Mouse (Mus musculus) liver, embryonic 14.5 days (tissue): ENCODE measurements around the gene Pbrm1. TPM values are rescaled to one million over a fixed set of nuclear protein-coding genes. Genes with fewer than 3 reads are reported as not detected.

ENCODE experiments used
- ATAC-seq: fragments of 200-750 bp; cut with Nextera tagmentation; 2 replicates; pipeline ENCODE4 v1.8.0; 2017; ENCODE audit warnings: moderate number of reproducible peaks, mild to moderate bottlenecking, moderate library complexity; ENCODE audit not compliant: insufficient read depth
- DNase-seq, 3 experiments: peaks; one replicate each; pipeline ENCODE4 v3.0.0-alpha.2; 2012 to 2013; ENCODE audit warnings: low read depth in 3 of 3, low spot score in 3 of 3
- H3K27ac ChIP-seq: fragments of 300-500 bp; sonication (generic); 2 replicates; pipeline ENCODE4 v1.5.1; 2014; ENCODE audit warnings: moderate library complexity, mild to moderate bottlenecking, control low read depth, inconsistent platforms
- H3K27me3 ChIP-seq: fragments of 300-500 bp; sonication (generic); 2 replicates; pipeline ENCODE4 v1.6.1; 2014; ENCODE audit warnings: mild to moderate bottlenecking, low read length, moderate library complexity; ENCODE audit not compliant: control insufficient read depth, insufficient read depth
- H3K36me3 ChIP-seq: fragments of 300-500 bp; sonication (generic); replicated peaks from 2 replicates; pipeline ENCODE4 v1.6.1; 2014; ENCODE audit warnings: low read depth; ENCODE audit not compliant: control insufficient read depth, insufficient read depth
- H3K4me1 ChIP-seq, 2 experiments: fragments of 200-500 bp in 1 of 2; fragments of 300-500 bp in 1 of 2; sonication (generic) in 1 of 2; replicated peaks; 2 replicates each; pipeline ENCODE4 v1.6.1; 2012 to 2014; ENCODE audit warnings: antibody characterized with exemption in 1 of 2, inconsistent platforms in 1 of 2, low read length in 1 of 2; ENCODE audit not compliant: control insufficient read depth in 2 of 2, insufficient read depth in 2 of 2
- H3K4me2 ChIP-seq: fragments of 300-500 bp; sonication (generic); 2 replicates; pipeline ENCODE4 v1.6.1; 2014; ENCODE audit warnings: low read depth, mild to moderate bottlenecking, control low read depth, moderate library complexity
- H3K4me3 ChIP-seq, 2 experiments: fragments of 200-500 bp in 1 of 2; fragments of 300-500 bp in 1 of 2; sonication (generic) in 1 of 2; 2 replicates each; pipeline ENCODE4 v1.5.1; 2012 to 2014; ENCODE audit warnings: low read depth in 2 of 2, low read length in 2 of 2, mild to moderate bottlenecking in 2 of 2, control low read depth in 1 of 2, inconsistent platforms in 1 of 2, moderate library complexity in 1 of 2; ENCODE audit not compliant: insufficient read depth in 1 of 2
- H3K9ac ChIP-seq: fragments of 300-500 bp; sonication (generic); replicated peaks from 2 replicates; pipeline ENCODE4 v1.6.1; 2014; ENCODE audit warnings: mild to moderate bottlenecking, control low read depth, moderate library complexity
- H3K9me3 ChIP-seq: fragments of 300-500 bp; sonication (generic); 2 replicates; pipeline ENCODE4 v1.6.1; 2016; ENCODE audit warnings: low read length, mixed read lengths; ENCODE audit not compliant: control insufficient read depth
- CTCF ChIP-seq: IDR thresholded peaks from 2 replicates; pipeline ENCODE4 v1.5.1; 2016; ENCODE audit warnings: antibody characterized with exemption, low read depth, control low read depth
- EP300 ChIP-seq: IDR thresholded peaks from 2 replicates; pipeline ENCODE4 v1.6.1; 2016; ENCODE audit warnings: antibody characterized with exemption, low read depth
- WGBS: fragments of 180-500 bp; shearing (Covaris S2); extraction: QIAGEN DNeasy Blood & Tissue Kit; methylation state at CpG from one replicate; pipeline ENCODE4 v1.1.7; 2014; ENCODE audit not compliant: insufficient replicate concordance; 5-methylcytosine and 5-hydroxymethylcytosine counted together
- polyA plus RNA-seq, 2 experiments: library from polyadenylated mRNA; depleted of rRNA in 1 of 2; stranded (reverse) in 1 of 2; unstranded in 1 of 2; fragments of >200 nt; fragmentation: Nextera tagmentation in 1 of 2; extraction: Ambion mirVana in 1 of 2; gene quantifications; 2 replicates each; pipeline versions ENCODE4 v1.2.1 to v1.2.3; 2012 to 2014

Pbrm1 gene
- polyA plus RNA-seq, 2 experiments: 10.3 to 35.3 TPM

- no peak for DNase-seq
- WGBS: 47% methylated on average over 12 of the region's 12 CpGs
- Histone ChIP-seq H3K9ac (no peak overlapping the region), H3K36me3 (peaks cover 37% of the 10 kb centered on the region), H3K27ac (no peak overlapping the region), H3K4me3 (no peak overlapping the region), H3K4me2 (no peak overlapping the region), H3K27me3 (no peaks in the 10 kb centered on the region), H3K4me1 (no peaks in the 10 kb centered on the region), H3K9me3 (no peaks in the 10 kb centered on the region)
- no peak for ATAC-seq
- no peak for TF ChIP-seq CTCF
- TF ChIP-seq EP300: no peak
Observed at GRCm38 (mm10) chr14:31139666-31140065, 120.7 kb downstream of the Pbrm1 start.

DNA sequence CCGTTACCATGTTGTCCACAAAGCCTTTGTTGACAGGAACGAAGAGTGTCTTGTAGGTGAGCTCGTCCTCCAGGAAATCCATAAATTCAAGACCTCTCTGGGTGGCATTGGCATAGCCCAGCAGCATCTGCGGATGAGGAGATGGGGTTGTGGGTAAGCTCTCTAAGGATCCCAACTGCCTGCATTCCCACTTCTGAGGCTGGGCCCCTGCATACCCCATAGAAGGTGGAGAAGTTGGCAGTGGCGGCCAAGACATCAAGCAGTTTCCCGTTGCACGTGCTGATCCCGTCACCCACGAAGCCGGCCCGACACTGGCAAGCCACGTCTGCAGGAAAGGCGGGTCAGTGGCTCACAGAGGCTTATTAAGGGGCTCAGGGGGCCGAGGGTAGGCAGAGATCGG, 121.2 kb downstream of the Pbrm1 start:
- no peak for TF ChIP-seq CTCF
- H3K36me3 ChIP-seq: peaks cover 36% of the 10 kb centered on the region

GRCm38 (mm10) chr14:31141011-31141410, 122.1 kb downstream of the Pbrm1 start:
- TF ChIP-seq CTCF: no peak
- no peak for TF ChIP-seq EP300
- ATAC-seq (no peak), DNase-seq (no peak)
- no peak overlapping the region for H3K9ac ChIP-seq
- H3K4me3 ChIP-seq: no peak overlapping the region
- H3K4me1 ChIP-seq: no peaks in the 10 kb centered on the region
- no peaks in the 10 kb centered on the region for H3K9me3 ChIP-seq
- H3K27me3 ChIP-seq: no peaks in the 10 kb centered on the region
- WGBS: 90% methylated on average over 14 of the region's 14 CpGs
- no peak overlapping the region for H3K27ac ChIP-seq
- H3K4me2 ChIP-seq: no peak overlapping the region
- peaks cover 28% of the 10 kb centered on the region for H3K36me3 ChIP-seq

More for the DNA sequence above, 121.2 kb downstream of the Pbrm1 start:
- no peak overlapping the region for H3K9ac ChIP-seq
- no peak for ATAC-seq
- DNase-seq: no peak
- no peaks in the 10 kb centered on the region for H3K27me3 ChIP-seq
- H3K4me3 ChIP-seq: no peak overlapping the region
- H3K27ac ChIP-seq: no peak overlapping the region
- WGBS: 85% methylated on average over 15 of the region's 15 CpGs
- H3K4me2 ChIP-seq: no peak overlapping the region
- no peaks in the 10 kb centered on the region for H3K9me3 ChIP-seq
- no peaks in the 10 kb centered on the region for H3K4me1 ChIP-seq

DNA sequence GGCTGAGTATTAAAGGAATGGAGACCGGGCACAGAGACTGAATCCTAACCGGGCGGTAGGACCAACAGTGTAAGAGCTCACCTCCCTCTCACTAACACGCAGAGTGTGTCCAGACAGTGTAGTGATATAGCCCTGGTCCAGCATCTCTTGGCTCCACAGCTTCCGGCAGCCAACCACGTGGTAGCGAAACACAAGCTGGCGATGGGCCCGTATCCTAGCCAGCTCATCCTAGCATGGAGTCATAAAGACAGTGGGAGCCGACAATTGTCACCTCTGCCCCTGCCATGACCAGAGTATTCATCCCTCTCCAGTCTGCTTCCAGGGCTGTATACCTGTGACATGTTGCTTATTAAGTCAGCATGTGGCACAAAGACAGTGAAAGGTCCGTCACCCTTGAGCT, 126.8 kb downstream of the Pbrm1 start:
- Histone ChIP-seq H3K27ac (no peak overlapping the region), H3K27me3 (no peaks in the 10 kb centered on the region), H3K4me2 (no peak overlapping the region), H3K36me3 (peaks cover under 1% of the 10 kb centered on the region; the same call in 1 of the 2 replicates), H3K9ac (no peak overlapping the region), H3K9me3 (no peaks in the 10 kb centered on the region), H3K4me1 (no peaks in the 10 kb centered on the region), H3K4me3 (no peak overlapping the region)
- DNase-seq: no peak
- TF ChIP-seq EP300 (no peak), CTCF (no peak)
- ATAC-seq: no peak
- 83% methylated on average over 11 of the region's 11 CpGs for WGBS

- no peak overlapping the region for H3K4me3 ChIP-seq
- DNase-seq: no peak
- H3K9ac ChIP-seq: no peak overlapping the region
- H3K4me1 ChIP-seq: peaks cover 6 to 8% of the 10 kb centered on the region in 2 experiments
- ATAC-seq: peak; percentile 57
- no peaks in the 10 kb centered on the region for H3K9me3 ChIP-seq
- WGBS: 57% methylated on average over 27 of the region's 27 CpGs
- no peaks in the 10 kb centered on the region for H3K36me3 ChIP-seq
- no peak overlapping the region for H3K27ac ChIP-seq
- H3K27me3 ChIP-seq: no peaks in the 10 kb centered on the region
- peak overlapping the region; percentile 29 for H3K4me2 ChIP-seq
- TF ChIP-seq EP300 (no peak), CTCF (no peak)
Observed at GRCm38 (mm10) chr14:31160196-31161150, 141.5 kb downstream of the Pbrm1 start.
